Mouse (Mus musculus): ENCODE measurements at regions not wholly inside any gene's neighbourhood (a gene's known extent, or its start where the extent isn't known, plus 50 kb on each side); places are given as distances from the start of the nearest gene placed in this dataset.
A peak's percentile ranks its signal among the peaks of the same experiment; 100 is the strongest.
"Not testable (repeated sequence)": the region's sequence is repeated elsewhere in the genome, so short reads cannot be mapped to it uniquely, and the experiment has no call there.

- no peak for ATAC-seq (ENCODE audit: extremely low read depth, insufficient number of reproducible peaks, low FRiP score, poor library complexity, severe bottlenecking)
Observed at GRCm38 (mm10) chr1:150160314-150160713, 60.5 kb downstream of the Ptgs2 start.

DNA sequence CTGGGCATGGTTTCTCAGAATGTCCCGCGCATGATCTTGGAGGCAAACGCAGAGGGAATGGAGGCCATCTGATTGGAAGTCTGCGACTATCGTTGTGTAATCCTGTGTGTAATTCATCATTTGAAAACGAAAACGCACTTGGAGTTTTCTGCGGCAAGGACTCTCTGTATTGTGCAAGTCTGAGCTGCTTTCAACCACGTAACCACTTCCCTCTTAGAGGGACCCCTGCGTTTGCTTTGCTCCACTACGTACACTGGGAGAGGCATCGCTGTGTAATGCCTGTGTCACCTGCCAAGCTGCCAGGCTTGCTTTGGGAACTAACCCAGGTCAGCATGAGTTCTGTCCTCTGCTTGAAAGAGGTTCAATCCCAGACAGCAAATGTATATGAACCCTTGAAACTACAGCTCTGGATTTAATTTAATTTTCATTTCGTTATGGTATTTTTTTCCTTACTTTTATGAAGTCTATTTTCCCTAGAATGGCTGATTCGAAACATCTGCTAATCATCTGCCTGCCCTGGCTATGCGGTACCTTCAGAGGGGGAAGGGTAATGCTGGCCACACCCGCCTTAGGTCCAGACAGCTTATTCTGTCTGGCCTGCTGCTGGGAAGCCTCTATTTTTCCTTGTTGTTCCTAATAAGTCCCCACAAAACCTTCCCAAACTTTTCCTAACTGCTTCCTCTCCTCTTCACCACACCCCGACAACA, 65.2 kb downstream of the Ptgs2 start:
- peak; percentile 90 for ATAC-seq (ENCODE audit: extremely low read depth, insufficient number of reproducible peaks, low FRiP score, poor library complexity, severe bottlenecking)

GRCm38 (mm10) chr1:150165597-150165973, 65.8 kb downstream of the Ptgs2 start:
- peak; percentile 10; the same call in 1 of the 2 replicates for ATAC-seq (ENCODE audit: extremely low read depth, insufficient number of reproducible peaks, low FRiP score, poor library complexity, severe bottlenecking)

- peak; percentile 77 for ATAC-seq (ENCODE audit: extremely low read depth, insufficient number of reproducible peaks, low FRiP score, poor library complexity, severe bottlenecking)
Observed at GRCm38 (mm10) chr1:150167172-150167571, 67.3 kb downstream of the Ptgs2 start.

GRCm38 (mm10) chr1:150174204-150174603, 74.4 kb downstream of the Ptgs2 start:
- peak; percentile 60; the same call in 1 of the 2 replicates for ATAC-seq (ENCODE audit: extremely low read depth, insufficient number of reproducible peaks, low FRiP score, poor library complexity, severe bottlenecking)

GRCm38 (mm10) chr1:150177029-150177740, 77.4 kb downstream of the Ptgs2 start:
- ATAC-seq (ENCODE audit: extremely low read depth, insufficient number of reproducible peaks, low FRiP score, poor library complexity, severe bottlenecking): no peak

DNA sequence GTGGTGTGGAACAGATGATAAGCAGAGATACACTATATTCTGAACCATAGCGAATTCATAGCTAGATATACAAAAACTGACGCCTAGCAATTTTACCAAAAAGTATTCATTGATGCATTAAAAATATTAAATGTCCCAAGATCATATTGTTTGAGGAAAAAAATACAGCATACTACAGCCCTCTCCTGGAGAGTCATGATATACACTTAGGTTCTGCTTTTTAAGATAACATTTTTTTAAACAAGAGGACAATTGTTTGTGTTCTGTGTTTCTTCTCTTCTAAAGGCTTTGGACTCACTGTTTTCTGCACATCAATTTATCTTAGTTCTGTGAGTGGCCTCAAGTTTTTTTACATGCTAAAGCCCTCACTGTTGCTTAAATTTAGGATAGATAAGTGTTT, 102.2 kb downstream of the Ptgs2 start:
- peak; percentile 71; the same call in 1 of the 2 replicates for ATAC-seq (ENCODE audit: extremely low read depth, insufficient number of reproducible peaks, low FRiP score, poor library complexity, severe bottlenecking)

- ATAC-seq (ENCODE audit: extremely low read depth, insufficient number of reproducible peaks, low FRiP score, poor library complexity, severe bottlenecking): no peak
Observed at GRCm38 (mm10) chr1:150212454-150212853, 106.8 kb upstream of the Pdc start.

GRCm38 (mm10) chr1:150216672-150217071, 102.5 kb upstream of the Pdc start:
- ATAC-seq (ENCODE audit: extremely low read depth, insufficient number of reproducible peaks, low FRiP score, poor library complexity, severe bottlenecking): no peak

GRCm38 (mm10) chr1:150218802-150219201, 100.4 kb upstream of the Pdc start:
- ATAC-seq (ENCODE audit: extremely low read depth, insufficient number of reproducible peaks, low FRiP score, poor library complexity, severe bottlenecking): no peak

- no peak for ATAC-seq (ENCODE audit: extremely low read depth, insufficient number of reproducible peaks, low FRiP score, poor library complexity, severe bottlenecking)
Observed at GRCm38 (mm10) chr1:150225529-150225928, 93.7 kb upstream of the Pdc start.

GRCm38 (mm10) chr1:150239504-150239903, 79.7 kb upstream of the Pdc start:
- ATAC-seq (ENCODE audit: extremely low read depth, insufficient number of reproducible peaks, low FRiP score, poor library complexity, severe bottlenecking): not testable (repeated sequence)

DNA sequence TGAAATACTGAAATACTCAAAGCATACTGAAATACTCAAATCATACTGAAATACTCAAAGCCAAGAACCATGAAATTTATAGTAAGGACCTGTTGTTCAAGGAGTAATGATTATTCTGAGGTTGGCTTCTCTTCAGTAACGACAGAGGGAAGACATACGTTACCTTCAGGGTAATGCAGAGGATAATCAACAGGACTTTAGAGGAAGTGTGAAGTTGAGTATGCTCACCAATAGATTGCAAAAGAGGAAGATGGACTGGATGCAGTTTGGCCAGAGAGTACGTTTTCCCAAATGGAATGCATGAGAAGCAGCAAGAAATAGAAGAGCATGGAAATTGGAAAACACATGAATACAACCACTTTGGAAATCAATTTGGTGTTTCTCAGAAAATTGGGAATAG, 79.1 kb upstream of the Pdc start:
- ATAC-seq (ENCODE audit: extremely low read depth, insufficient number of reproducible peaks, low FRiP score, poor library complexity, severe bottlenecking): no peak

DNA sequence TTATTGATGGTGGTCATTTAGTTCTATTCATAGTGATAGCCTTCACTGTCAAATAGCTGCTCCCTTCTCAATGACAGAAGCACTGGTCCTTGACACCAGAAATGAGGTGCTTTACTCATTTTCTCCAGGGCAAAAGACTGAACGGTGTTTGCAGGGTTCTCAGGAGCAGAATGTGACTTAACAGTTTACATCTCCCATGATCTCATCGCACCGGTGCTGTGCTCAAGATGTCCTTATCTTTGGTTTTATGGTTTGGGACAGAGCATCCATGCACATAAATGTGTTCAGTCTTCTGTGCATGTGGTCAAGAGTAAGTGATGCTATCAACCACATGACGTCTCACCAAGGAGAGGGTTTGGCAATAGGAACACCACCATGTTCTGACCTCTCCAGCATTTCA, 78.1 kb upstream of the Pdc start:
- ATAC-seq (ENCODE audit: extremely low read depth, insufficient number of reproducible peaks, low FRiP score, poor library complexity, severe bottlenecking): no peak

GRCm38 (mm10) chr1:150242108-150242507, 77.1 kb upstream of the Pdc start:
- ATAC-seq (ENCODE audit: extremely low read depth, insufficient number of reproducible peaks, low FRiP score, poor library complexity, severe bottlenecking): no peak

DNA sequence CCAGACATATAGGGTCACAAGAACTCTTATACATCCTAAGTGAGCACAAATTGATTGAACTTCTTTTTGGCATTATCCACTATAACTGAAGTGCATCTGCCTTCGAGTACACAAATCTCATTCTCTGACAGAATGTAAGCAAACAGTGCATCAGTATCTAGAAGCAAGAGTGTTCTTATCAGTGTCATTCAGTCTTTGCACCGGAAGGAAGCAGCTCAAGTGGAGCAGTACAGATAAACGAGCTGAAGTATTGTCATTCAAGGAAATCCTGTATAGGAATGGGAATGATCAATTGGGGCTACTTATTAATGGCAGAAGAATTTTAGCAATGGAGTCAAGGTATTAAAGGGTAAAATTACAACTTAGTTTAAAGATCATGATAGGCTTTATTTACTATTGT, 74.3 kb upstream of the Pdc start:
- no peak for ATAC-seq (ENCODE audit: extremely low read depth, insufficient number of reproducible peaks, low FRiP score, poor library complexity, severe bottlenecking)

DNA sequence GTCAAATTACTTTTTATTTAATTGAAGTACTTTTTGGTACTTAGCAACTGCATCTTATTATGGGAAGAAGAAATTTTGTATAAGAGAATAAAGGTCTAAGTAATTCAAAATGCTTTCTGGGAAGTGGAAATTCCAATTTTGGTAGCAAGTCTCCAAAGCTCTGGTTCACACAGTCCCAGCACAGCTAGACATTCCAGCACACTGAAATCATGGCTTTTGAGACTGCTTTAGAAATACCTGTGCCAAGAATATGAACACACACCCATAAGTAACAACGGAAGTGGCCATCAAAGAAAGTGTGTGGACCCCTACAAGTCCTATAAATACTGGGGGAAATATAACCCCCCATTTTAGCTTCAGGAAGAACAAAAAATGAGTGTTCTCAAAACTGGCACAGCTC, 67.8 kb upstream of the Pdc start:
- no peak for ATAC-seq (ENCODE audit: extremely low read depth, insufficient number of reproducible peaks, low FRiP score, poor library complexity, severe bottlenecking)

- ATAC-seq (ENCODE audit: extremely low read depth, insufficient number of reproducible peaks, low FRiP score, poor library complexity, severe bottlenecking): no peak
Observed at GRCm38 (mm10) chr1:150251876-150252275, 67.3 kb upstream of the Pdc start.

DNA sequence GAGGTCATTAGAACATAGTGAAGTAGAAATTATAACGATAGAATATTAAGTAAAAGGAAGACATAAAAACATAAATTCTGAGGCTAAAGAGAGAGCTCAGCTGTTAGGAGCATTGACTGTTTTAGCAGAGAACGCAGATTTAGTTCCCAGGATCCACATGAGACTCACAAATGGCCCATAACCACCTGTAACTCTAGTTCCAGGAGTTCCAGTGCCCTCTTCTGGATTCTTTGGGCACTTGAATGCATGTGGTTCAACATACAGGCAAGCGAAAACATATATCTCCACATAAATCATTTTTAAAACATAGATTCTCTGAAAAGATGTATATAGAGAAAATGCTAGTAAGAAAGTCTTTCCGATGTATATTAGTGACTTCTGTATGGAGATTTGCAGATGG, 61.6 kb upstream of the Pdc start:
- ATAC-seq (ENCODE audit: extremely low read depth, insufficient number of reproducible peaks, low FRiP score, poor library complexity, severe bottlenecking): no peak

DNA sequence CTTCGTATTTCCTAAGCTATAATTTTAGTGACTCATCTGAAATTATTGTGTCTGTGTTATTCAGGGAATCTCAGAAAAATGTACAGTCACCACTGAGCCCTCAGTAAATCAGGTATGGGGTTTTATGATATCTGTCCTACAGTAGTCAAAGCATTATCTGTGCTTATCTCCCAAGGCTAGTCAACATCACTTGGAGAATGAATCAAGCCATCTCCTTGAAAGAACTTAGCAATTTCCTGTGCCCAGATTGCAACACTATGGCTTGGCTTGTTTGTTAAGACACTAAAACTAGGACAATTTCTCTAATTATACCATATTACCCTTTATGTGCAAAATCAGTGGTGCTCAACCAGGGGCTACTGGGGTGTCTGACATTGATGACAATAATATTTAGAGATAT, 58.9 kb upstream of the Pdc start:
- no peak for ATAC-seq (ENCODE audit: extremely low read depth, insufficient number of reproducible peaks, low FRiP score, poor library complexity, severe bottlenecking)

- ATAC-seq (ENCODE audit: extremely low read depth, insufficient number of reproducible peaks, low FRiP score, poor library complexity, severe bottlenecking): peak; percentile 90
Observed at GRCm38 (mm10) chr1:150266502-150266901, 52.7 kb upstream of the Pdc start.

Measured in neutrophil, adult 5-6 weeks (primary cell).